Mouse (Mus musculus): ENCODE measurements around the gene Atp6v0e.

DNA sequence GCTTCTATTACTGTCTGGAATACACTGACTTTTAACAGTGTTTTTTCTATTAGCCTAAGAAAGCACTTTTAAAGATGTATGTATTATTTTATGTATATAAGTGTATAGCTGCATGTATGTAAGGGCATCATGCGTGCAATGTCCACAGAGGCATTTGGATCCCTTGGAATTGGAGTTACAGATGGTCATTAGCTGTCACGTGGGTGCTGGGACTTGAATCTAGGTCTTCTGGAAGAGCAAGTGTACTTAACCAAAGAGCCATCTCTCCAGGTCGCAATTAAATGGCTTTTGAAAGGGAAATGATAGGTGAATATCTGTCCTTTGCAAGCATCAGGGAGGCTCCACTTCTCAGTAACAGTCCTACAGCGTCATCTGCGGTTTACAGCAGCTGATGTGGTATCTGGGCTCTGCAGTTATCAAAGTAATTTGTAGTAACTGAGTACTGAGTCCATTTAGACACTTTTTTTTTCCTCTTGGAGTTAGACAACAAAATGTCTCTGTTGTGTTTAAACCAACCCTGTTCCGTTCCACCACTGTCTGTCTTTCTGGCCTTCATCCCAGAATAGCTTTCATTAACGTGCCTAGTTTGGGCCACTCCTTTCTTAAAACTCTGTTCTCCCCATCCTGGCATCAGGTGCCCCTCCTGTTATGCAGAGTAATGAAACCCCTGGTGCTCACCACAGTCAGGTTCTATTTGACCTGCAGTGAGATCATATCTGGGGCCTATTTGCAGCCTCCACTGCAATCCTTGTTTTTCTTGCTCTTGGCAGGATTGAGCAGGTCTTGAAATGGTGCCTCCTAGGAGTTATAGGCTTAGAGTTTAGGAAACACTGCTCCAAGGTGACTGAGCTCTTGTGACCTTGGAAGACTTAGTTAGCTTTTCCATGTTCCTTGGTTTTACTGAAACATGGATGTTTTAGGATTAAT is 14.9 kb downstream of the Atp6v0e start:
- TF ChIP-seq CTCF (IDR thresholded peaks at IDR 0.05) (no peak), EP300 (IDR thresholded peaks at IDR 0.05) (no peak)

Data from lung, postnatal 0 days (tissue).